Mouse (Mus musculus): ENCODE data around the gene Traf3ip1. TPM values are rescaled to one million over a fixed set of nuclear protein-coding genes. Genes with fewer than 3 reads are reported as not detected.

The Traf3ip1 gene
- total and polyA plus RNA-seq, 2 experiments from 2014 or later = 2.8 to 3.4 TPM

- 52% methylated on average over 5 of the region's 5 CpGs for WGBS
- DNase-seq (ENCODE audit: low spot score) (no peak), ATAC-seq (ENCODE audit: insufficient read depth, low read depth) (no peak)
- Histone ChIP-seq H3K4me2 (ENCODE audit: low read depth, low read length) (no peak overlapping the region), H3K4me1 (ENCODE audit: control insufficient read depth, insufficient read depth) (peaks cover 81% of the 10 kb centered on the region), H3K9me3 (replicated peaks; ENCODE audit: control insufficient read depth, low read length) (no peaks in the 10 kb centered on the region; the same call in 1 of the 2 replicates), H3K27me3 (ENCODE audit: control insufficient read depth, insufficient read depth, low read length) (no peaks in the 10 kb centered on the region), H3K9ac (replicated peaks; ENCODE audit: low read depth, low read length) (no peak overlapping the region), H3K36me3 (replicated peaks; ENCODE audit: control insufficient read depth, insufficient read depth, low read length) (peaks cover 28% of the 10 kb centered on the region), H3K27ac (ENCODE audit: low read depth) (peak overlapping the region; percentile 61), H3K4me3 (ENCODE audit: low read depth, low read length) (no peak overlapping the region)
- TF ChIP-seq CTCF (IDR thresholded peaks at IDR 0.05; ENCODE audit: low read depth) (no peak), EP300 (IDR thresholded peaks at IDR 0.05; ENCODE audit: low read depth) (no peak)
Observed at GRCm38 (mm10) chr1:91450851-91451250, 43.6 kb upstream of the Traf3ip1 start.

- H3K9me3 ChIP-seq (replicated peaks; ENCODE audit: control insufficient read depth, low read length) = no peaks in the 10 kb centered on the region; the same call in 1 of the 2 replicates
- no peaks in the 10 kb centered on the region for H3K27me3 ChIP-seq (ENCODE audit: control insufficient read depth, insufficient read depth, low read length)
- DNase-seq (ENCODE audit: low spot score) = no peak
- H3K4me2 ChIP-seq (ENCODE audit: low read depth, low read length) = no peak overlapping the region
- H3K4me1 ChIP-seq (ENCODE audit: control insufficient read depth, insufficient read depth) = peaks cover 82% of the 10 kb centered on the region
- TF ChIP-seq CTCF (IDR thresholded peaks at IDR 0.05; ENCODE audit: low read depth) (no peak), EP300 (IDR thresholded peaks at IDR 0.05; ENCODE audit: low read depth) (no peak)
- H3K9ac ChIP-seq (replicated peaks; ENCODE audit: low read depth, low read length) = no peak overlapping the region
- ATAC-seq (ENCODE audit: insufficient read depth, low read depth) = no peak
- peaks cover 27% of the 10 kb centered on the region for H3K36me3 ChIP-seq (replicated peaks; ENCODE audit: control insufficient read depth, insufficient read depth, low read length)
- H3K4me3 ChIP-seq (ENCODE audit: low read depth, low read length) = no peak overlapping the region
- peak overlapping the region; percentile 31 for H3K27ac ChIP-seq (ENCODE audit: low read depth)
- WGBS = 71% methylated on average over 5 of the region's 5 CpGs
Observed at GRCm38 (mm10) chr1:91451547-91452084, 42.8 kb upstream of the Traf3ip1 start.

- Histone ChIP-seq H3K27me3 (ENCODE audit: control insufficient read depth, insufficient read depth, low read length) (no peaks in the 10 kb centered on the region), H3K4me3 (ENCODE audit: low read depth, low read length) (no peak overlapping the region), H3K4me1 (ENCODE audit: control insufficient read depth, insufficient read depth) (peaks cover 84% of the 10 kb centered on the region), H3K4me2 (ENCODE audit: low read depth, low read length) (no peak overlapping the region), H3K9me3 (replicated peaks; ENCODE audit: control insufficient read depth, low read length) (no peaks in the 10 kb centered on the region), H3K27ac (ENCODE audit: low read depth) (no peak overlapping the region), H3K9ac (replicated peaks; ENCODE audit: low read depth, low read length) (no peak overlapping the region), H3K36me3 (replicated peaks; ENCODE audit: control insufficient read depth, insufficient read depth, low read length) (0 out of 2 replicates have a peak, but pooled peaks cover 8% of the 10 kb centered on the region)
- no peak for DNase-seq (ENCODE audit: low spot score)
- TF ChIP-seq CTCF (IDR thresholded peaks at IDR 0.05; ENCODE audit: low read depth) = no peak
- no peak for TF ChIP-seq EP300 (IDR thresholded peaks at IDR 0.05; ENCODE audit: low read depth)
- no peak for ATAC-seq (ENCODE audit: insufficient read depth, low read depth)
- WGBS = 56% methylated on average over 9 of the region's 9 CpGs
Observed at GRCm38 (mm10) chr1:91453932-91454331, 40.5 kb upstream of the Traf3ip1 start.

GRCm38 (mm10) chr1:91454366-91454765 lies 40.1 kb upstream of the Traf3ip1 start:
- H3K4me1 ChIP-seq (ENCODE audit: control insufficient read depth, insufficient read depth) = peaks cover 80% of the 10 kb centered on the region
- ATAC-seq (ENCODE audit: insufficient read depth, low read depth) = no peak
- no peaks in the 10 kb centered on the region for H3K27me3 ChIP-seq (ENCODE audit: control insufficient read depth, insufficient read depth, low read length)
- no peak overlapping the region for H3K4me2 ChIP-seq (ENCODE audit: low read depth, low read length)
- no peaks in the 10 kb centered on the region for H3K9me3 ChIP-seq (replicated peaks; ENCODE audit: control insufficient read depth, low read length)
- no peak for TF ChIP-seq CTCF (IDR thresholded peaks at IDR 0.05; ENCODE audit: low read depth)
- no peak for TF ChIP-seq EP300 (IDR thresholded peaks at IDR 0.05; ENCODE audit: low read depth)
- H3K36me3 ChIP-seq (replicated peaks; ENCODE audit: control insufficient read depth, insufficient read depth, low read length) = 0 out of 2 replicates have a peak, but pooled peaks cover 8% of the 10 kb centered on the region
- no peak overlapping the region for H3K9ac ChIP-seq (replicated peaks; ENCODE audit: low read depth, low read length)
- H3K4me3 ChIP-seq (ENCODE audit: low read depth, low read length) = no peak overlapping the region
- WGBS = 61% methylated on average over 3 of the region's 3 CpGs
- H3K27ac ChIP-seq (ENCODE audit: low read depth) = no peak overlapping the region
- no peak for DNase-seq (ENCODE audit: low spot score)

GRCm38 (mm10) chr1:91454927-91455326 lies 39.5 kb upstream of the Traf3ip1 start:
- TF ChIP-seq EP300 (IDR thresholded peaks at IDR 0.05; ENCODE audit: low read depth) = no peak
- no peak for TF ChIP-seq CTCF (IDR thresholded peaks at IDR 0.05; ENCODE audit: low read depth)
- 0 out of 2 replicates have a peak, but pooled peaks cover 7% of the 10 kb centered on the region for H3K36me3 ChIP-seq (replicated peaks; ENCODE audit: control insufficient read depth, insufficient read depth, low read length)
- H3K27ac ChIP-seq (ENCODE audit: low read depth) = no peak overlapping the region
- H3K9ac ChIP-seq (replicated peaks; ENCODE audit: low read depth, low read length) = no peak overlapping the region
- peaks cover 77% of the 10 kb centered on the region for H3K4me1 ChIP-seq (ENCODE audit: control insufficient read depth, insufficient read depth)
- ATAC-seq (ENCODE audit: insufficient read depth, low read depth) (no peak), DNase-seq (ENCODE audit: low spot score) (no peak)
- WGBS = 81% methylated on average over 3 of the region's 3 CpGs
- no peaks in the 10 kb centered on the region for H3K9me3 ChIP-seq (replicated peaks; ENCODE audit: control insufficient read depth, low read length)
- H3K4me3 ChIP-seq (ENCODE audit: low read depth, low read length) = no peak overlapping the region
- H3K4me2 ChIP-seq (ENCODE audit: low read depth, low read length) = no peak overlapping the region
- H3K27me3 ChIP-seq (ENCODE audit: control insufficient read depth, insufficient read depth, low read length) = no peaks in the 10 kb centered on the region

- WGBS = 37% methylated on average over 7 of the region's 7 CpGs
- Histone ChIP-seq H3K36me3 (replicated peaks; ENCODE audit: control insufficient read depth, insufficient read depth, low read length) (no peaks in the 10 kb centered on the region), H3K9me3 (replicated peaks; ENCODE audit: control insufficient read depth, low read length) (no peaks in the 10 kb centered on the region), H3K4me3 (ENCODE audit: low read depth, low read length) (no peak overlapping the region), H3K9ac (replicated peaks; ENCODE audit: low read depth, low read length) (peak overlapping the region; percentile 47; the same call in 1 of the 2 replicates), H3K27ac (ENCODE audit: low read depth) (peak overlapping the region; percentile 80), H3K4me2 (ENCODE audit: low read depth, low read length) (peak overlapping the region; percentile 38), H3K4me1 (ENCODE audit: control insufficient read depth, insufficient read depth) (peaks cover 76% of the 10 kb centered on the region), H3K27me3 (ENCODE audit: control insufficient read depth, insufficient read depth, low read length) (no peaks in the 10 kb centered on the region)
- ATAC-seq (ENCODE audit: insufficient read depth, low read depth) (no peak), DNase-seq (ENCODE audit: low spot score) (peak; percentile 33)
- TF ChIP-seq EP300 (IDR thresholded peaks at IDR 0.05; ENCODE audit: low read depth) (no peak), CTCF (IDR thresholded peaks at IDR 0.05; ENCODE audit: low read depth) (no peak)
Observed at GRCm38 (mm10) chr1:91455661-91456161, 38.7 kb upstream of the Traf3ip1 start.
